Mouse (Mus musculus) liver, adult 2 months (tissue): ENCODE measurements around the gene Hspa4. TPM values are rescaled to one million over a fixed set of nuclear protein-coding genes. Genes with fewer than 3 reads are reported as not detected.
"Not testable (repeated sequence)": the region's sequence is repeated elsewhere in the genome, so short reads cannot be mapped to it uniquely, and the experiment has no call there.

Experiments
- DNase-seq: peaks from one replicate; pipeline ENCODE4 v3.0.0-alpha.2; 2011; ENCODE audit warnings: low read depth, low spot score; ENCODE audit errors: extremely low read depth
- H3K27ac ChIP-seq: fragments of 200-500 bp; replicated peaks from 2 replicates; pipeline ENCODE4 v1.5.1; 2012; ENCODE audit warnings: low read depth, mild to moderate bottlenecking, control low read depth, inconsistent platforms, low read length; ENCODE audit not compliant: insufficient read depth
- H3K27me3 ChIP-seq: fragments of 200-500 bp; 2 replicates; pipeline ENCODE4 v1.6.1; 2012; ENCODE audit warnings: mild to moderate bottlenecking, moderate library complexity, low read length, inconsistent platforms; ENCODE audit not compliant: control insufficient read depth, insufficient read depth
- H3K36me3 ChIP-seq: fragments of 200-500 bp; 2 replicates; pipeline ENCODE4 v1.6.1; 2012; ENCODE audit warnings: low read length, inconsistent platforms; ENCODE audit not compliant: control insufficient read depth, insufficient read depth
- H3K4me1 ChIP-seq: fragments of 200-500 bp; 2 replicates; pipeline ENCODE4 v1.6.1; 2011; ENCODE audit warnings: low read length; ENCODE audit not compliant: control insufficient read depth, insufficient read depth
- H3K4me3 ChIP-seq: fragments of 200-500 bp; 2 replicates; pipeline ENCODE4 v1.5.1; 2011; ENCODE audit warnings: low read depth, mild to moderate bottlenecking, control low read depth, low read length, moderate library complexity; ENCODE audit not compliant: insufficient read depth
- H3K79me2 ChIP-seq: fragments of 200-500 bp; 2 replicates; pipeline ENCODE4 v1.6.1; 2012; ENCODE audit warnings: inconsistent platforms, mild to moderate bottlenecking, low read length, moderate library complexity; ENCODE audit not compliant: control insufficient read depth, insufficient read depth
- H3K9ac ChIP-seq: fragments of 200-500 bp; 2 replicates; pipeline ENCODE4 v1.6.1; 2012; ENCODE audit warnings: low read depth, mild to moderate bottlenecking, control low read depth, inconsistent platforms, low read length
- CTCF ChIP-seq: fragments of 200-500 bp; IDR thresholded peaks from 2 replicates; pipeline ENCODE4 v1.5.1; 2011; ENCODE audit warnings: low read depth, low read length, control low read depth
- POLR2A ChIP-seq: fragments of 200-500 bp; IDR thresholded peaks from 2 replicates; pipeline ENCODE4 v1.6.1; 2011; ENCODE audit warnings: low read length, control low read depth; ENCODE audit not compliant: insufficient read depth; ENCODE audit errors: extremely low read depth
- WGBS: fragments of 180-500 bp; shearing (Covaris S2); methylation state at CpG from one replicate; pipeline ENCODE4 v1.1.7; 2018; 5-methylcytosine and 5-hydroxymethylcytosine counted together
- polyA plus RNA-seq: library from polyadenylated mRNA; depleted of rRNA; stranded (reverse); fragments of >200 nt; gene quantifications from 2 replicates; pipeline ENCODE4 v1.2.3, GENCODE M21; 2012
- total RNA-seq: library from RNA; depleted of rRNA; stranded (reverse); fragments of >200 nt; gene quantifications from 2 replicates; pipeline ENCODE4 v1.2.3, GENCODE M21; 2014

The Hspa4 gene
- total and polyA plus RNA-seq, 2 experiments = 16.6 to 55.9 TPM

DNA sequence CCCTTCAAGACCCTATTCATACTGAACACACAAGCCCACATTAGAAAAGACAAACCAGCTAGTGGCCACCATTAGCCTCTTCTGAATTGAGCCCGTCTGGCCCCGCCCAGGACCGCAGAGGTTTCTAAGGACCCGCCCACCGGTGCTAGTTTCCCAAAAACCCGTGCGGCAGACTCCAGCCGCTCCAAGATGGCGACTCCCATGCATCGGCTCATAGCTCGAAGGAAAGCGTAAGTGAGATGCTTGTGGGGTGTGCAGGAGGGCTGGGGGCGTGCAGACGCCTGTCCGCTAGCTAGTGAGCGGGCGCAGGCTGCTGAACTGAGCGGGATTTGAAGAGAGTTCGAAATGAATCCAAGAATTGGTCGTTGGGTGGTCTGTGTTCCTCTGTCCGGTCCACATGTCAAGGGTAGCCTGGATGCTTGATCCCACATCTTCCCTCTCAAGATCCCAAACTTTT is 24.3 kb upstream of the Hspa4 start, which contains the start of gene Zcchc10:
TSS of gene Zcchc10 (plus strand) at position 168 of the 457 bp plus-strand sequence.
- H3K79me2 ChIP-seq = no peaks in the 10 kb centered on the region; the same call in 1 of the 2 replicates
- H3K36me3 ChIP-seq = peaks cover 8% of the 10 kb centered on the region; the same call in 1 of the 2 replicates
- H3K27me3 ChIP-seq = no peaks in the 10 kb centered on the region
- WGBS = under 1% methylated on average over 21 of the region's 21 CpGs
- H3K4me3 ChIP-seq = peak within 1 kb of the TSS; percentile 94
- peak; percentile 70 for DNase-seq
- no peak within 1 kb of the TSS; the same call in 1 of the 2 replicates for H3K27ac ChIP-seq
- H3K4me1 ChIP-seq = no peaks in the 10 kb centered on the region; the same call in 1 of the 2 replicates
- peak within 1 kb of the TSS; percentile 83 for H3K9ac ChIP-seq
- TF ChIP-seq POLR2A (peak; percentile 45; the same call in 1 of the 2 replicates), CTCF (no peak)

- H3K4me1 ChIP-seq, H3K79me2 ChIP-seq, H3K4me3 ChIP-seq, H3K9ac ChIP-seq, H3K27ac ChIP-seq, H3K27me3 ChIP-seq, H3K36me3 ChIP-seq, DNase-seq: not testable (repeated sequence)
- WGBS = 94% methylated on average over 13 of the region's 13 CpGs
Measured at GRCm38 (mm10) chr11:53319867-53320266, 19.6 kb upstream of the Hspa4 start.

- not testable (repeated sequence) for H3K79me2 ChIP-seq, DNase-seq, H3K4me3 ChIP-seq, H3K27ac ChIP-seq, H3K9ac ChIP-seq, H3K4me1 ChIP-seq, H3K36me3 ChIP-seq, H3K27me3 ChIP-seq
- WGBS = 86% methylated on average over 3 of the region's 3 CpGs
Measured at GRCm38 (mm10) chr11:53318568-53318967, 18.3 kb upstream of the Hspa4 start.

DNA sequence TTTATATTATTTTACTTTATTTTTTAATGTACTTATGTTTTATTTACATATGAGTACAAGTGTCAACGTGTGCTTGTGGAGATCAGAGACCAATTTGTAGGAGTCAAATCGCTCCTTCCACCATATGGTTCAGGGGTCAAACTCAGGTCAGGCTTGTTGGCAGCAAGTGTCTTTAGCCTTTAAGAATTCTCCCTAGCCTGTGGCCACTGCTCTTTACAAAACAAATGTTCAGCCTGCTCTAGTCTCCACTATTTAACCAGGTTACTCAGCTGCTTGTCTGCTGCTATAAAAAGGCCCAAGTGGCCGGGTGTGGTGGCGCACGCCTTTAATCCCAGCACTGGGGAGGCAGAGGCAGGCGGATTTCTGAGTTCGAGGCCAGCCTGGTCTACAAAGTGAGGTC is 17.8 kb upstream of the Hspa4 start:
- Histone ChIP-seq H3K4me3 (no peak overlapping the region), H3K36me3 (no peaks in the 10 kb centered on the region), H3K27me3 (no peaks in the 10 kb centered on the region), H3K27ac (no peak overlapping the region), H3K79me2 (no peaks in the 10 kb centered on the region), H3K9ac (no peak overlapping the region), H3K4me1 (peaks cover 4% of the 10 kb centered on the region; the same call in 1 of the 2 replicates)
- no peak for DNase-seq
- 92% methylated on average over 7 of the region's 7 CpGs for WGBS
- TF ChIP-seq POLR2A (no peak), CTCF (no peak)

GRCm38 (mm10) chr11:53316996-53317395 is 16.7 kb upstream of the Hspa4 start:
- Histone ChIP-seq H3K4me3 (no peak overlapping the region), H3K9ac (no peak overlapping the region), H3K4me1 (peaks cover 4% of the 10 kb centered on the region; the same call in 1 of the 2 replicates), H3K79me2 (no peaks in the 10 kb centered on the region), H3K27me3 (no peaks in the 10 kb centered on the region), H3K36me3 (no peaks in the 10 kb centered on the region), H3K27ac (no peak overlapping the region)
- WGBS = 86% methylated on average over 6 of the region's 6 CpGs
- TF ChIP-seq CTCF (no peak), POLR2A (no peak)
- no peak for DNase-seq

- 5% methylated on average over 1 of the region's 1 CpGs for WGBS
Measured at GRCm38 (mm10) chr11:53314770-53315173, 14.5 kb upstream of the Hspa4 start.

GRCm38 (mm10) chr11:53312823-53313222 is 12.6 kb upstream of the Hspa4 start:
- WGBS = 86% methylated on average over 1 of the region's 1 CpGs
- peaks cover 14% of the 10 kb centered on the region for H3K4me1 ChIP-seq
- not testable (repeated sequence) for H3K4me3 ChIP-seq, H3K79me2 ChIP-seq, H3K36me3 ChIP-seq, H3K27me3 ChIP-seq, DNase-seq, H3K9ac ChIP-seq, H3K27ac ChIP-seq

More at GRCm38 (mm10) chr11:53314770-53315173, 14.5 kb upstream of the Hspa4 start:
- H3K4me3 ChIP-seq = no peak overlapping the region
- TF ChIP-seq CTCF = no peak
- TF ChIP-seq POLR2A = no peak
- no peaks in the 10 kb centered on the region for H3K79me2 ChIP-seq
- H3K27me3 ChIP-seq = no peaks in the 10 kb centered on the region
- no peak overlapping the region for H3K9ac ChIP-seq
- peaks cover 4% of the 10 kb centered on the region; the same call in 1 of the 2 replicates for H3K4me1 ChIP-seq
- H3K27ac ChIP-seq = 0 out of 2 replicates have a peak overlapping the region, but pooled peaks have one; percentile 29
- H3K36me3 ChIP-seq = no peaks in the 10 kb centered on the region
- DNase-seq = peak; percentile 71
